Mouse (Mus musculus) liver, embryonic 14.5 days (tissue): ENCODE measurements around the gene Nrbf2. TPM values are rescaled to one million over a fixed set of nuclear protein-coding genes. Genes with fewer than 3 reads are reported as not detected.

ENCODE experiments used
- ATAC-seq: fragments of 200-750 bp; cut with Nextera tagmentation; 2 replicates; pipeline ENCODE4 v1.8.0; 2017; ENCODE audit warnings: moderate number of reproducible peaks, mild to moderate bottlenecking, moderate library complexity; ENCODE audit not compliant: insufficient read depth
- DNase-seq, 3 experiments: peaks; one replicate each; pipeline ENCODE4 v3.0.0-alpha.2; 2012 to 2013; ENCODE audit warnings: low read depth in 3 of 3, low spot score in 3 of 3
- H3K27ac ChIP-seq: fragments of 300-500 bp; sonication (generic); 2 replicates; pipeline ENCODE4 v1.5.1; 2014; ENCODE audit warnings: moderate library complexity, mild to moderate bottlenecking, control low read depth, inconsistent platforms
- H3K27me3 ChIP-seq: fragments of 300-500 bp; sonication (generic); 2 replicates; pipeline ENCODE4 v1.6.1; 2014; ENCODE audit warnings: mild to moderate bottlenecking, low read length, moderate library complexity; ENCODE audit not compliant: control insufficient read depth, insufficient read depth
- H3K36me3 ChIP-seq: fragments of 300-500 bp; sonication (generic); replicated peaks from 2 replicates; pipeline ENCODE4 v1.6.1; 2014; ENCODE audit warnings: low read depth; ENCODE audit not compliant: control insufficient read depth, insufficient read depth
- H3K4me1 ChIP-seq, 2 experiments: fragments of 200-500 bp in 1 of 2; fragments of 300-500 bp in 1 of 2; sonication (generic) in 1 of 2; replicated peaks; 2 replicates each; pipeline ENCODE4 v1.6.1; 2012 to 2014; ENCODE audit warnings: antibody characterized with exemption in 1 of 2, inconsistent platforms in 1 of 2, low read length in 1 of 2; ENCODE audit not compliant: control insufficient read depth in 2 of 2, insufficient read depth in 2 of 2
- H3K4me2 ChIP-seq: fragments of 300-500 bp; sonication (generic); 2 replicates; pipeline ENCODE4 v1.6.1; 2014; ENCODE audit warnings: low read depth, mild to moderate bottlenecking, control low read depth, moderate library complexity
- H3K4me3 ChIP-seq, 2 experiments: fragments of 200-500 bp in 1 of 2; fragments of 300-500 bp in 1 of 2; sonication (generic) in 1 of 2; 2 replicates each; pipeline ENCODE4 v1.5.1; 2012 to 2014; ENCODE audit warnings: low read depth in 2 of 2, low read length in 2 of 2, mild to moderate bottlenecking in 2 of 2, control low read depth in 1 of 2, inconsistent platforms in 1 of 2, moderate library complexity in 1 of 2; ENCODE audit not compliant: insufficient read depth in 1 of 2
- H3K9ac ChIP-seq: fragments of 300-500 bp; sonication (generic); replicated peaks from 2 replicates; pipeline ENCODE4 v1.6.1; 2014; ENCODE audit warnings: mild to moderate bottlenecking, control low read depth, moderate library complexity
- H3K9me3 ChIP-seq: fragments of 300-500 bp; sonication (generic); 2 replicates; pipeline ENCODE4 v1.6.1; 2016; ENCODE audit warnings: low read length, mixed read lengths; ENCODE audit not compliant: control insufficient read depth
- CTCF ChIP-seq: IDR thresholded peaks from 2 replicates; pipeline ENCODE4 v1.5.1; 2016; ENCODE audit warnings: antibody characterized with exemption, low read depth, control low read depth
- EP300 ChIP-seq: IDR thresholded peaks from 2 replicates; pipeline ENCODE4 v1.6.1; 2016; ENCODE audit warnings: antibody characterized with exemption, low read depth
- WGBS: fragments of 180-500 bp; shearing (Covaris S2); extraction: QIAGEN DNeasy Blood & Tissue Kit; methylation state at CpG from one replicate; pipeline ENCODE4 v1.1.7; 2014; ENCODE audit not compliant: insufficient replicate concordance; 5-methylcytosine and 5-hydroxymethylcytosine counted together
- polyA plus RNA-seq, 2 experiments: library from polyadenylated mRNA; depleted of rRNA in 1 of 2; stranded (reverse) in 1 of 2; unstranded in 1 of 2; fragments of >200 nt; fragmentation: Nextera tagmentation in 1 of 2; extraction: Ambion mirVana in 1 of 2; gene quantifications; 2 replicates each; pipeline versions ENCODE4 v1.2.1 to v1.2.3; 2012 to 2014

The Nrbf2 gene
- polyA plus RNA-seq, 2 experiments = 5.5 to 15.0 TPM

- no peak for DNase-seq
- H3K4me2 ChIP-seq = no peak overlapping the region
- H3K27me3 ChIP-seq = no peaks in the 10 kb centered on the region
- no peak for ATAC-seq
- H3K4me1 ChIP-seq = peaks cover 0 to 6% of the 10 kb centered on the region in 2 experiments; a peak in 1 of 4 replicates
- H3K36me3 ChIP-seq = no peaks in the 10 kb centered on the region
- H3K9me3 ChIP-seq = no peaks in the 10 kb centered on the region
- 66% methylated on average over 2 of the region's 2 CpGs for WGBS
- H3K4me3 ChIP-seq = no peak overlapping the region
- TF ChIP-seq EP300 = no peak
- no peak for TF ChIP-seq CTCF
- H3K9ac ChIP-seq = no peak overlapping the region
- H3K27ac ChIP-seq = no peak overlapping the region
These were observed 36.3 kb upstream of the Nrbf2 start for GRCm38 (mm10) chr10:67321396-67321795.

- no peak overlapping the region for H3K4me3 ChIP-seq
- no peak overlapping the region for H3K9ac ChIP-seq
- DNase-seq (no peak), ATAC-seq (no peak)
- H3K36me3 ChIP-seq = no peaks in the 10 kb centered on the region
- no peak overlapping the region for H3K27ac ChIP-seq
- WGBS = 48% methylated on average over 17 of the region's 17 CpGs
- H3K27me3 ChIP-seq = no peaks in the 10 kb centered on the region
- no peak overlapping the region for H3K4me2 ChIP-seq
- TF ChIP-seq CTCF = no peak
- TF ChIP-seq EP300 = no peak
- H3K9me3 ChIP-seq = no peaks in the 10 kb centered on the region
- H3K4me1 ChIP-seq = peaks cover 0 to 6% of the 10 kb centered on the region in 2 experiments; a peak in 1 of 4 replicates
These were observed 35.2 kb upstream of the Nrbf2 start for GRCm38 (mm10) chr10:67320207-67320859.

GRCm38 (mm10) chr10:67319016-67319725, 34.1 kb upstream of the Nrbf2 start:
- H3K4me3 ChIP-seq = no peak overlapping the region
- TF ChIP-seq EP300 (no peak), CTCF (no peak)
- no peaks in the 10 kb centered on the region for H3K9me3 ChIP-seq
- no peaks in the 10 kb centered on the region for H3K27me3 ChIP-seq
- H3K9ac ChIP-seq = no peak overlapping the region
- H3K36me3 ChIP-seq = no peaks in the 10 kb centered on the region
- peaks cover 0 to 6% of the 10 kb centered on the region in 2 experiments; a peak in 1 of 4 replicates for H3K4me1 ChIP-seq
- no peak overlapping the region for H3K27ac ChIP-seq
- DNase-seq = no peak
- no peak overlapping the region for H3K4me2 ChIP-seq
- 55% methylated on average over 13 of the region's 13 CpGs for WGBS
- no peak; the same call in 1 of the 2 replicates for ATAC-seq

- H3K4me1 ChIP-seq = peaks cover 0 to 6% of the 10 kb centered on the region in 2 experiments; a peak in 1 of 4 replicates
- WGBS = 4% methylated on average over 20 of the region's 20 CpGs
- H3K36me3 ChIP-seq = no peaks in the 10 kb centered on the region
- H3K9ac ChIP-seq = no peak overlapping the region
- no peak for TF ChIP-seq CTCF
- TF ChIP-seq EP300 = no peak
- no peaks in the 10 kb centered on the region for H3K9me3 ChIP-seq
- DNase-seq (no peak), ATAC-seq (no peak)
- no peak overlapping the region for H3K27ac ChIP-seq
- H3K4me2 ChIP-seq = peak overlapping the region; percentile 33
- H3K4me3 ChIP-seq = no peak overlapping the region
- H3K27me3 ChIP-seq = no peaks in the 10 kb centered on the region
These were observed 32.9 kb upstream of the Nrbf2 start for GRCm38 (mm10) chr10:67317931-67318460.
